Mouse (Mus musculus) limb, embryonic 15.5 days (tissue): ENCODE results near the gene Klrd1. TPM values are rescaled to one million over a fixed set of nuclear protein-coding genes. Genes with fewer than 3 reads are reported as not detected.
"Not testable (repeated sequence)": the region's sequence is repeated elsewhere in the genome, so short reads cannot be mapped to it uniquely, and the experiment has no call there.

ENCODE experiments used
- ATAC-seq: fragments of 200-750 bp; cut with Nextera tagmentation; 2 replicates; pipeline ENCODE4 v1.8.0; 2017; ENCODE audit warnings: low read depth, moderate TSS enrichment; ENCODE audit not compliant: insufficient number of reproducible peaks, low FRiP score, low TSS enrichment
- H3K27ac ChIP-seq: fragments of 300-500 bp; sonication (generic); 2 replicates; pipeline ENCODE4 v1.5.1; 2015; ENCODE audit warnings: moderate library complexity, mild to moderate bottlenecking, inconsistent platforms
- H3K27me3 ChIP-seq: fragments of 300-500 bp; sonication (generic); 2 replicates; pipeline ENCODE4 v1.6.1; 2015; ENCODE audit warnings: inconsistent platforms
- H3K36me3 ChIP-seq: fragments of 300-500 bp; sonication (generic); 2 replicates; pipeline ENCODE4 v1.6.1; 2015; ENCODE audit warnings: inconsistent platforms
- H3K4me1 ChIP-seq: fragments of 300-500 bp; sonication (generic); 2 replicates; pipeline ENCODE4 v1.6.1; 2015; ENCODE audit warnings: inconsistent platforms
- H3K4me2 ChIP-seq: fragments of 300-500 bp; sonication (generic); 2 replicates; pipeline ENCODE4 v1.6.1; 2015; ENCODE audit warnings: mild to moderate bottlenecking, inconsistent platforms
- H3K4me3 ChIP-seq: fragments of 300-500 bp; sonication (generic); 2 replicates; pipeline ENCODE4 v1.5.1; 2015; ENCODE audit warnings: mild to moderate bottlenecking, inconsistent platforms
- H3K9ac ChIP-seq: fragments of 300-500 bp; sonication (generic); 2 replicates; pipeline ENCODE4 v1.6.1; 2015; ENCODE audit warnings: inconsistent platforms
- H3K9me3 ChIP-seq: fragments of 300-500 bp; sonication (generic); 2 replicates; pipeline ENCODE4 v1.6.1; 2016; ENCODE audit warnings: inconsistent platforms
- WGBS: fragments of 180-500 bp; shearing (Covaris S2); methylation state at CpG from one replicate; pipeline ENCODE4 v1.1.7; 2015; 5-methylcytosine and 5-hydroxymethylcytosine counted together
- polyA plus RNA-seq: library from polyadenylated mRNA; unstranded; fragments of >200 nt; fragmentation: Nextera tagmentation; extraction: Ambion mirVana; gene quantifications from 2 replicates; pipeline ENCODE4 v1.2.1, GENCODE M21; 2015

Gene Klrd1
- polyA plus RNA-seq, 1 experiment from 2014 or later, result not detected

- no peak for ATAC-seq
- 56% methylated on average over 4 of the region's 4 CpGs for WGBS
- H3K4me1 ChIP-seq, result no peaks in the 10 kb centered on the region
Measured at GRCm38 (mm10) chr6:129581274-129581673, 10.3 kb upstream of the Klrd1 start.

DNA sequence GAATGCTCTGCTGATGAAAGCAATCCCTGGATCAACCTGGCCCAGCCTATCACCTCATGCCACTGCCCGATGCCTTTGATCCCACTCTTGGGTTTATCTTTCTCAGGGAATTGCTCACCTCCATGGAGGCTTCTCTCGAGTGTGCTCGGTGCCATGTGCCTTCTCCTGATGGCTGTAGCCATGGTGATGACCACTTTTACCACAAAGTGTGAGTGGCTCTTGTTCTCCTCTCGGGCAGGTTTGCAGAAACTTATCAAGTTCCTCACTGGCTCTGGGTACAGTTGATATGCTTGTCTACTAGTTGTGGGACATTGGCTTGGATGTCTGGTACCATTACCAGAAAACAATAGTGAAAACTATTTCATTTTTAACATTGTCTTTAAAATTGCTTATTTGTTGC lies 9.7 kb upstream of the Klrd1 start:
- no peak overlapping the region for H3K27ac ChIP-seq
- no peak overlapping the region for H3K4me2 ChIP-seq
- no peaks in the 10 kb centered on the region for H3K27me3 ChIP-seq
- WGBS, result 72% methylated on average over 4 of the region's 4 CpGs
- H3K9ac ChIP-seq, result no peak overlapping the region
- no peaks in the 10 kb centered on the region for H3K36me3 ChIP-seq
- no peak for ATAC-seq
- H3K4me3 ChIP-seq, result no peak overlapping the region
- H3K9me3 ChIP-seq, result no peaks in the 10 kb centered on the region
- H3K4me1 ChIP-seq, result no peaks in the 10 kb centered on the region

More at GRCm38 (mm10) chr6:129581274-129581673, 10.3 kb upstream of the Klrd1 start:
- no peaks in the 10 kb centered on the region for H3K36me3 ChIP-seq
- no peak overlapping the region for H3K9ac ChIP-seq
- no peak overlapping the region for H3K27ac ChIP-seq
- H3K27me3 ChIP-seq, result no peaks in the 10 kb centered on the region
- H3K4me3 ChIP-seq, result no peak overlapping the region
- H3K4me2 ChIP-seq, result no peak overlapping the region
- H3K9me3 ChIP-seq, result no peaks in the 10 kb centered on the region

GRCm38 (mm10) chr6:129583014-129583413 lies 8.6 kb upstream of the Klrd1 start:
- no peaks in the 10 kb centered on the region for H3K4me1 ChIP-seq
- no peak overlapping the region for H3K4me2 ChIP-seq
- H3K36me3 ChIP-seq, result no peaks in the 10 kb centered on the region
- 74% methylated on average over 3 of the region's 3 CpGs for WGBS
- H3K9ac ChIP-seq, result no peak overlapping the region
- H3K4me3 ChIP-seq, result no peak overlapping the region
- no peak overlapping the region for H3K27ac ChIP-seq
- no peak for ATAC-seq
- no peaks in the 10 kb centered on the region for H3K9me3 ChIP-seq
- H3K27me3 ChIP-seq, result no peaks in the 10 kb centered on the region

DNA sequence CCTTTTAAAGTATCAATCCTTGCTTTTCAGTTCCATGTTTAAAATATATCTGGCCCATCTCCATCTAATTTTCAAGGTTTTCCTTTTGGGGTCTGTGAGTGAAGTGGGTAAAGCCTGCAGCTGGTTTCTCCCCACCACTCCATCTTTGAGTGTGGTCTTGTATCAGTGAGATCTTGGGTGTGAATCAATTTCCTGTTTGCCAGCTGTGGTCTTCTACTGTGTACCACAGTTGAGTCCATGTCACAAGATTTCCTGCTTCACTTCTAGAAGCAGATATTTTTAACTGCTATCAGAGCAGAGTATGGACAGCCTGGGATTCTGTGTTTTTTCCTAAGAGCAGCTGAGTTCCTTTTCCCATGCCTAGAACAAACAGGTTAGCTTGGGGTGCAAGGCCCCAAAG lies 16.8 kb downstream of the Klrd1 start:
- no peaks in the 10 kb centered on the region for H3K27me3 ChIP-seq
- no peaks in the 10 kb centered on the region for H3K36me3 ChIP-seq
- no peak overlapping the region for H3K27ac ChIP-seq

GRCm38 (mm10) chr6:129623735-129624134 lies 32.2 kb downstream of the Klrd1 start, which contains the start of gene Klrk1:
Klrk1 (minus strand) TSS chr6:129623864.
- no peak for ATAC-seq
- no peaks in the 10 kb centered on the region for H3K9me3 ChIP-seq
- WGBS, result 75% methylated on average over 4 of the region's 4 CpGs

More for the DNA sequence above, 16.8 kb downstream of the Klrd1 start:
- Histone ChIP-seq H3K9me3 (no peaks in the 10 kb centered on the region), H3K4me1 (no peaks in the 10 kb centered on the region), H3K4me2 (no peak overlapping the region), H3K9ac (no peak overlapping the region), H3K4me3 (no peak overlapping the region)
- no peak for ATAC-seq

DNA sequence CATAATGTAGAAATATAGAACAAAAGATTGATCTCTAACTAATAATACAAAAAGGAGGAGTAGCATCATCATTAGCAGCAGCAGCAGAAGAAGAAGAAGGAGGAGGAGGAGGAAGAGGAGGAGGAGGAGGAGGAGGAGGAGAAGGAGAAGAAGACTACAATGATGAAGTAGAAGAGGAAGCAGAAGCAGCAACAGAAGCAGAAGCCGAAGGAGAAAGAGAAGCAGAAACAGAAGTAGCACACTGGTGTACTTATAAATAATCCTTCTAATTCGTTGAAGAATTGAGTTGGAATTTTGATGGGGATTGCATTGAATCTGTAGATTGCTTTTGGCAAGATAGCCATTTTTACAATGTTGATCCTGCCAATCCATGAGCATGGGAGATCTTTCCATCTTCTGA lies 39.5 kb downstream of the Klrd1 start:
- ATAC-seq, H3K9ac ChIP-seq, H3K4me3 ChIP-seq, H3K4me1 ChIP-seq, H3K4me2 ChIP-seq, H3K9me3 ChIP-seq, H3K27me3 ChIP-seq, H3K27ac ChIP-seq, H3K36me3 ChIP-seq: not testable (repeated sequence)
- 83% methylated on average over 2 of the region's 2 CpGs for WGBS

More at GRCm38 (mm10) chr6:129623735-129624134, 32.2 kb downstream of the Klrd1 start, which contains the start of gene Klrk1:
- no peak within 1 kb of the TSS for H3K4me2 ChIP-seq
- H3K27me3 ChIP-seq, result no peaks in the 10 kb centered on the region
- H3K4me1 ChIP-seq, result no peaks in the 10 kb centered on the region
- no peaks in the 10 kb centered on the region for H3K36me3 ChIP-seq
- H3K27ac ChIP-seq, result no peak within 1 kb of the TSS
- H3K9ac ChIP-seq, result no peak within 1 kb of the TSS
- no peak within 1 kb of the TSS for H3K4me3 ChIP-seq

GRCm38 (mm10) chr6:129643237-129643636 lies 51.7 kb downstream of the Klrd1 start, which contains the start of gene Klrc3:
Klrc3 (minus strand) TSS chr6:129643337.
- not testable (repeated sequence) for H3K36me3 ChIP-seq, ATAC-seq, H3K9ac ChIP-seq, H3K4me3 ChIP-seq, H3K27ac ChIP-seq, H3K4me1 ChIP-seq, H3K9me3 ChIP-seq, H3K27me3 ChIP-seq, H3K4me2 ChIP-seq
- 86% methylated on average over 3 of the region's 3 CpGs for WGBS

- H3K4me1 ChIP-seq, H3K4me3 ChIP-seq, H3K36me3 ChIP-seq, H3K9ac ChIP-seq, H3K27ac ChIP-seq, H3K9me3 ChIP-seq, ATAC-seq, H3K4me2 ChIP-seq, H3K27me3 ChIP-seq: not testable (repeated sequence)
- 75% methylated on average over 2 of the region's 3 CpGs for WGBS
Measured at GRCm38 (mm10) chr6:129644054-129644453, 52.5 kb downstream of the Klrd1 start.

Other genes starting within 250 kb of the Klrd1 start
- gene Clec12a, start 249.1 kb upstream of the Klrd1 start, polyA plus RNA-seq, result 1.0 and 2.0 TPM in 2 replicates
- gene Clec12b, start 205.9 kb upstream of the Klrd1 start, polyA plus RNA-seq, result not detected in 2 replicates
- gene Clec1b, start 194.5 kb upstream of the Klrd1 start, polyA plus RNA-seq, result 0.38 and 0.83 TPM in 2 replicates
- 0.09 and 0.14 TPM in 2 replicates for gene Clec9a, start 182.9 kb upstream of the Klrd1 start, polyA plus RNA-seq
- 3.2 and 3.8 TPM in 2 replicates for gene Clec1a, start 139.8 kb upstream of the Klrd1 start, polyA plus RNA-seq
- gene Olr1, start 84.6 kb upstream of the Klrd1 start, polyA plus RNA-seq, result not detected in 2 replicates
- gene Tmem52b, start 79.2 kb upstream of the Klrd1 start, polyA plus RNA-seq, result 0.19 and 0.22 TPM in 2 replicates
- gene Gabarapl1, start 58.6 kb upstream of the Klrd1 start, polyA plus RNA-seq, result 47.8 and 48.9 TPM in 2 replicates
- gene Klre1, start 13.9 kb upstream of the Klrd1 start, polyA plus RNA-seq, result not detected in 2 replicates
- not detected in 2 replicates for gene Klrk1, start 32.1 kb downstream of the Klrd1 start, polyA plus RNA-seq
- not detected in 2 replicates for gene Klrc3, start 51.6 kb downstream of the Klrd1 start, polyA plus RNA-seq
- gene Klrc2, start 68.9 kb downstream of the Klrd1 start, polyA plus RNA-seq, result not detected in 2 replicates
- not detected in 2 replicates for gene Klrc1, start 87.2 kb downstream of the Klrd1 start, polyA plus RNA-seq
- gene Klri1, start 125.3 kb downstream of the Klrd1 start, polyA plus RNA-seq, result not detected in 2 replicates
- gene Klri2, start 148.7 kb downstream of the Klrd1 start, polyA plus RNA-seq, result not detected in 2 replicates
- not detected in 2 replicates for gene Gm156, start 192.5 kb downstream of the Klrd1 start, polyA plus RNA-seq